Mouse (Mus musculus) spleen, postnatal 10 days (tissue): ENCODE measurements around the gene Rilp.

ENCODE experiments used
- DNase-seq, 2 experiments: peaks; one replicate each; pipeline ENCODE4 v3.0.0; 2021 to 2022; ENCODE audit warnings: low spot score in 2 of 2

Gene Rilp

GRCm38 (mm10) chr11:75494296-75495049 is 15.4 kb upstream of the Rilp start:
- DNase-seq, result no peak

GRCm38 (mm10) chr11:75498126-75498525 is 11.8 kb upstream of the Rilp start:
- no peak for DNase-seq

DNA sequence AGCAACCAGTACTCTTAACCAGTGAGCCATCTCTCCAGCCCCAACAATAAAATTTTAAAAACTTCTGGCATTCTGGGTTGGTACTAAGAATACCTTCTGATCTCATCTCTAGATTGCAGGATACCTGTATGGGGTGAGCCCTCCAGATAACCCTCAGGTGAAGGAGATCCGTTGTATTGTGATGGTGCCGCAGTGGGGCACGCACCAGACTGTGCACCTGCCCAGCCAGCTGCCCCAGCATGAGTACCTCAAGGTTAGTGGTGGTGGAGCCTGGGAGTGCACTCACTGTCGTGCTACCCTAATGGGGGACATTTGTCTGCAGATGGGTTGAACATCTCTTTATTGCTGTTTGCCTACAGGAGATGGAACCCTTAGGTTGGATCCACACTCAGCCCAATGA is 1.7 kb upstream of the Rilp start:
- DNase-seq, result no peak

- no peak for DNase-seq
These were observed 990 bp upstream of the Rilp start for GRCm38 (mm10) chr11:75508904-75509303.

DNA sequence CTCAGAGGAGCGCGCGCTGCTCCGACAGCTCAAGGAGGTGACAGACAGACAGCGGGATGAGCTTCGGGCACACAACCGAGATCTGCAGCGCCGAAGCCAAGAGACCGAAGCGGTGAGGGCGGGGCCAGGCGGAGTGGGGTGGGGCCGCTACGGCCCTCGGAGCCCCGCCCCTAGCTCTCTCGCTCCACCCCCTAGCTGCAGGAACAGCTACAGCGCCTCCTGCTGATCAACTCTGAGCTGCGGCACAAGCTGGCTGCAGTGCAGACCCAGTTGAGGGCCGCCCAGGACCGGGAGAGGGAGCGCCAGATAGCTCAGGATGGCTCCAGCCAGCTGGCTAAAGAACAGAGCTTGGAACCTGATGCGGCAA is 716 bp downstream of the Rilp start:
- DNase-seq, result peak; percentile 89 to 97

DNA sequence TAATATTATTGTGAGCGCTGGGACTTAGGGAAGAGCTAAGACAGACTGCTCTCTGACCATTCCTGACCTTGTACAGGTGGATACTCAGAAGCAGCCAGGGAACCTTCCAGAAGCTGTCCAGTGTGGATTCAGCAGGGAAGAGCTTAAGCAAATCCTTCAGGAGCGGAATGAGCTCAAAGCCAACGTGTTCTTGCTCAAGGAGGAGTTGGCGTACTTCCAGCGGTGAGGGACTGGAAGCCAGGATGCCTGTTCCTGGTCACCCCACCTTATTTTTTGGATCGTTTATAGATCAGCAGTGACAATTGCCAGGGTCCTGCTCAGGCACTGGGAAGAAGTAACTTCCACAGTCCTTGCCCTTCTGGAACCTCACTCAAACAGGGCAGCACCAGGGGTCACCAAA is 1.3 kb downstream of the Rilp start:
- DNase-seq, result no peak

DNA sequence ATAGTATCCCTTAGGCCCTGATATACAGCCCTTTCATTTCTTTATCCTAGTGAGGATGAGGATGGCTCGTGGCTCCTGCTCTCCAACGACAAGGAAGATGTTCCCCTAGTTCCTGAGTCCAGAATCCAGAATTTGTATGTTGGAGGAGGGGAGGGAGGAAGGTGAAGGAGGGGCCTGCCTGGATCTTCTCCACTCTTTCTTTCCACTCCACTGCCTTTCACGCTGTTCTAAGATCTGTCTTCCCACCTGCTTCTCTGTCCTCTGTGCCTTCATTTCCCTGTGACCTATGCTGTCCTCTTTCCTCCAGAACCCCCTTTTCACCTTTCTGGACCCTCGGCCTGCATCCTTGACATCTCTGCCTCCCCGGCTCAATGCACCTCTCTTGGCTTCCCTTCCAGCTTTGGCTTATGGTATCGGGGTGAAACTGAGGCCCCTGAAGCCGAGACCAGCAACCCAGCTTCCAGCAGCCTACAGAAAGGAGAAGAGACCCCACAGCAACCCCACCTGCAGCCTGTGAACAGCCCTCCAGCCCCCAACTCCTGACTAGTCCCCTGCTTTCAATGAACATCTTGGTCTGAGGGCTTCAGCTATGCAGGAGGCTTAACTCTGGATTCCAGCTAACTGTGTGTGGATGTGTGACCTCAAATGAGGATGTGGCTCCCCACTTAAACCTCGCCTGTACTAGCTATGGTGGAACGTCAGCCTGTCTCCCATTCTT is 2.6 kb downstream of the Rilp start:
- no peak for DNase-seq

GRCm38 (mm10) chr11:75513336-75513735 is 3.4 kb downstream of the Rilp start, which contains the start of gene Scarf1:
Scarf1 (plus strand) TSS chr11:75513540.
- peak in 1 of 2 experiments; percentile 32 for DNase-seq

DNA sequence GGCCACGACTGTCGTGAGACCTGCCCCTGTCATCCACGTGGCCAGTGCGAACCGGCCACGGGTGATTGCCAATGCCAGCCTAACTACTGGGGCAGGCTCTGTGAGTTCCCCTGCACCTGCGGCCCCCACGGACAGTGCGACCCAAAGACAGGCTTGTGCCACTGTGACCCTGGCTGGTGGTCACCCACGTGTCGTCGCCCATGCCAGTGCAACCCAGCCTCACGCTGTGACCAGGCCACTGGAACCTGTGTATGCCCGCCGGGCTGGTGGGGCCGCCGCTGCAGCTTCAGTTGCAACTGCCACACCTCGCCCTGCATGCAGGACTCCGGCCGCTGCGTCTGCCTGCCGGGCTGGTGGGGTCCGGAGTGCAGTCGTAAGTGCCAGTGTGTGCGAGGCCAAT is 5.3 kb downstream of the Rilp start:
- DNase-seq, result no peak

- DNase-seq, result no peak
These were observed 10.1 kb downstream of the Rilp start for GRCm38 (mm10) chr11:75519834-75520633.

DNA sequence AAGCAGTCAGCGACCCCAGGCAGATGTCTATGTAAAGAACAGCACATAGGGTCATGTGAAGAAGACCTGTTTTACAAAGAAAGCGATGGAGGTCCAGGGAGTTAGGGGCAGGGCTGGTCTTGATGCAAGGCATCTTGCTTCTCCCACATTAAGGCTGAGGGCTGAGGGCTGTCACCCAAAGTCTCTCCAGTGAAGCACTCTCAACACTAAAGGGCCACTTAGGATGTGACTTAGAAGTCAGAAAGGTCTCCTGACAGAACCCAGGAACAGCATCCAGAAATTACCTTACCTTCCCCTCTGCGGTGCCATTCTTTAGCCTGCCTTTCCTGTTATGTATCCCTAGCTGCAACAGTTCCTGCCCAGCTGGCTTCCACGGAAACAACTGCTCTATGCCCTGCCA is 11.7 kb downstream of the Rilp start:
- DNase-seq, result no peak

DNA sequence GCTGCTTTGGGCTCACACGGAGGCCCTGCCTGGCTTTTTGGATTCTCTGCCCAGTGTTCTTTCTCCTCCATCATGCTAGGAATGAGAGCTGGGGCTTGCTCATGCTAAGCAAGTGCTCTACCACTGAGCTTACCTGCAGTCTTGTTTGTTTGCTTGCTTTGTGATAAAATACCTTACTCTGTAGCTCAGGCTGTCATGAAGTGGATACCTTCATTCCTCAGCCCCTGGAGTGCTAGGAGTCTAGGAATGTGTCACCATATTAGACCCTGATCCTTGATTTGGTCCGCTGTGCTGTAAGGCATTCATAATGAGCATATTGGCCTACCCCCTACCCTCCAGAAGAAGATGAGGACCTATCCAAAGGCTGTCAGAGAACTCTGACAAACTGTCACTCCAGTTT is 12.9 kb downstream of the Rilp start:
- no peak for DNase-seq

DNA sequence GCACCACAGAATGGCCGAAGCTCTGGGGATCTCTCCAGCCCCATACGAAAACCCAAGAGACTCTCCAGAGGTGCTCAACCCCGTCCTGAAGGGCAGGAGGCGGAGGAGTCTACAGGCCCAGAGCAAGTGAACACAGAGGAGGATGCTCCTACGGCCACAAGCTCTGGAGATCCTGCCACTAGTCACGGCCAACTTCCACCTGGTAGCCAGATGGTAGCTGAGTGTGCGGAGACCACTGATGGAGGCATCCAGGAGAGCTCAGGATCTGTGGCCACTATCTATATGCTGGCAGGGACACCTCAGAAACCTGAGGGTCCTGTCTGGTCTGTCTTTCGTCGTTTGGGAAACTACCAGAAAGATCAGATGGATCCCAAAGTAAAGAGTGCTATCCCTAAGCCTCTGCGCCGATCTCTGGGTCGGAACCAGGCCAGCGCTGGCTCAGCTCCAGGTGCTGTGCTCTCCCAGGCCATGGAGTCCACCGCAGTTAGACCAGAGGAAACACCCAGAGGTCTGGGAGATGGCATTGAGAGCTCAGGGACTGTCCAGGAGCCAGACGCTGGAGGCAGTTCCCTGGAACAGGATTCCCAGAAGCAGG is 15.7 kb downstream of the Rilp start:
- no peak for DNase-seq

GRCm38 (mm10) chr11:75526943-75527342 is 17.0 kb downstream of the Rilp start:
- DNase-seq, result no peak

- no peak for DNase-seq
These were observed 19.9 kb downstream of the Rilp start for GRCm38 (mm10) chr11:75529771-75530170.

DNA sequence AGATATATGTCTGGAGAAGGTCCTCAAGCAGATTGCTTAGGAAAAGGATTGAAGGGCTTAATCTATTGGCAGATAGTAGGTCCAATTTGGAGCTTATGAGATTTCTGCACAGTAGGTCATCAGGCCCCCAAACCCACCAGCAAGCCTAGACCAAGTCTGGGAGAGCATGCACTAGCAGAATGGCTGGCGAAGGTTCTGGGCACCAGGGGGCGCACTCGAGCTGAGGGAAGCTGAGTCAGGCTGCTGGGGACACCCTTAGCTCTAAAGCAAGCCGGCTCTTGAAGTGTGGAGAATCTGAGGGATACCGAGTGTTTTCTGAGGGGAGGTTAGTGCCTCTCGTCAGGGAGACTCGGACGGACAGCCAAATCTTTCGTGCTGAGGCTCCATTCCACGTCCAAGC is 20.4 kb downstream of the Rilp start:
- peak; percentile 100 for DNase-seq

DNA sequence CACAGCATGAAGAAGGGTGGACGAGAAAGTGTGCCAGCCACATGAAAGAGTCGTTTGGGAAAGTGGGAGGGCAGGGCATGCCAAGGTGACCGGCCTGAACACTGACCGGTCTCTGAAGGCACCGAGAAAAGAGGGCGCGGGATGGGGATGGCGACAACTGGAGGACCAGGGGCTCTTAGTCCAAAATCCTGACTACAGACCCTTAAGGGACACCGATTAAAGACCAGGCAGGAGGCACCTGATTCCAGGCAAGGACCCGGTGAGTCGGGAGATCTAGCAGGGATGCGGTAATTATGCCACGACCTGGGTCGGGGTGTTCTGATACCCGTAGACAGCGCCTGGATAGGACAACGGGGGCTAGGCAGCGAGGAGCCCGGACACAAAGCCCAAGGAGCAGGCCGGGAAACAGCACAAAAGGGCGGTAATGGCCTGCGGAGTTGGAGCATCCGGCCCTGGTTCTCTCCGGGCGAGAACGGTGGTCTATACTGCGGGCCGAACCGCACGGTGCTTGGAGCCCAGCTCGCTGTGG is 21.0 kb downstream of the Rilp start:
- peak; percentile 60 to 81 for DNase-seq

GRCm38 (mm10) chr11:75531469-75532242 is 21.8 kb downstream of the Rilp start, which contains the start of gene Slc43a2:
Slc43a2 (plus strand) TSS chr11:75531694.
- peak; percentile 87 to 94 for DNase-seq

DNA sequence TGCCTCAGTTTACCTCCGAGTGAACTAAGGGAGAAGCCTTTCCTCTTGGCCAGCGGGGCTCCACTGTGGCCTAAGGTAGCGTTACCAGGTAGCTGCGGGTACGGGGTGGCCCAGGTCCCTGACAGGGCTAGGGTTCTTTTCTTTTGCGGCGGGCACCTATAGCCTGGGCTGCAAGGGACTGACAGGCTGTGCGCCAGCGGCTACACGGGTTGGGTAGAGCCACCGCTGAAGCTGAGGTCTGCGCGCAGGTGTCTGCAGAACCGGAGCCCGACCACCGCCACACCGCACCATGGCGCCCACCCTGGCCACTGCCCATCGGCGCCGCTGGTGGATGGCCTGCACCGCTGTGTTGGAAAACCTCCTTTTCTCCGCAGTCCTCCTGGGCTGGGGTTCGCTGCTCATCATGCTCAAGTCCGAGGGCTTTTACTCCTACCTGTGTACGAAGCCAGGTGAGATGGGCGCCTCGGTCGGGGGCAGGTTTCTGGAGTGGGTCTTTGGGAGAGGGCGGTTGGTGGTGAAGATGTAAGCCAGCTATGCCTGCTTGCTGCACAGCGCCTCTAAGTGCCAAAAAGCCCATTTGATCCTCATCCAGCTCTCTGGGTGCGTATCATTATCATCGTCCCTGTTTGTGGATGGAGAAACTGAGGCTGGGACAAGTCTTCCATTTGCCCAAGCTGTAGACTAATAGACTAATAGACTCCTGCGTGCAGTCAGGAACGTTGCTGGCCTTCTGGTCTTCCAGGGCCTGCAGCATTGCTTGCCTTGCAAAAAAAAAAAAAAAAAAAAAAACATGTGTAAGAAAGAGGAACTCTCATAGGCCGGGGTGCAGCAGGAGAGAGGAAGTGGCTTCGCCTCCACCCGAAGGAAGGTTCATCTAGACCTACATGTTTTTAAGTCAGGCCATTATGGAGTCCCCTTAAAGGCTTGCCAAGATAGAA is 22.7 kb downstream of the Rilp start:
- peak in 1 of 2 experiments; percentile 64 for DNase-seq
